Mouse (Mus musculus): ENCODE data around the gene Cep112. TPM values are rescaled to one million over a fixed set of nuclear protein-coding genes. Genes with fewer than 3 reads are reported as not detected.

The Cep112 gene
- polyA plus RNA-seq, 2 experiments from 2014 or later: 4.5 to 5.8 TPM

GRCm38 (mm10) chr11:108449811-108450210 lies 24.8 kb downstream of the Cep112 start:
- ATAC-seq: no peak

- no peak for ATAC-seq
These were observed 34.6 kb downstream of the Cep112 start for GRCm38 (mm10) chr11:108459599-108459998.

- ATAC-seq: no peak
These were observed 39.1 kb downstream of the Cep112 start for GRCm38 (mm10) chr11:108464138-108464537.

- no peak for ATAC-seq
These were observed 39.8 kb downstream of the Cep112 start for GRCm38 (mm10) chr11:108464715-108465301.

GRCm38 (mm10) chr11:108475738-108476137 lies 50.7 kb downstream of the Cep112 start:
- no peak for ATAC-seq

DNA sequence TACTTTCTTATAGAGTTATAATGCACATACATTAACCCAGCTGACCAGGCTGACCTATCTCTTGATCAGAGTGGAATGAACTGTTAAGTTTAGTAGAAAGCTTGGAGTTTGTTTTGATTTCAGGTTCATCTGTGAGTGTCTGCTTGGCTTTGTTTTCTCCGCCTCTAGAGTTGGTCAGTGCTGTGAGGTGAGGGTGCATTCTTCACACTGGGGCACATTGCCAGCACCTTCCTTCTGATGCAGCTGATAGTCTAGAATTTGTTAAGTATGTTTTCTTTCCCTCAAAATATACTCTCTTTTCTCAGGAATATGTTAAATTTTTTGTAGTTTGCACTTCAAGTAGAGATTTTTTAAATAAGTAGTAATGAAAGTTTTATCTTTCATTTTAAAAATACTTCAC lies 51.2 kb downstream of the Cep112 start:
- ATAC-seq: no peak

GRCm38 (mm10) chr11:108483976-108484375 lies 59.0 kb downstream of the Cep112 start:
- no peak for ATAC-seq

DNA sequence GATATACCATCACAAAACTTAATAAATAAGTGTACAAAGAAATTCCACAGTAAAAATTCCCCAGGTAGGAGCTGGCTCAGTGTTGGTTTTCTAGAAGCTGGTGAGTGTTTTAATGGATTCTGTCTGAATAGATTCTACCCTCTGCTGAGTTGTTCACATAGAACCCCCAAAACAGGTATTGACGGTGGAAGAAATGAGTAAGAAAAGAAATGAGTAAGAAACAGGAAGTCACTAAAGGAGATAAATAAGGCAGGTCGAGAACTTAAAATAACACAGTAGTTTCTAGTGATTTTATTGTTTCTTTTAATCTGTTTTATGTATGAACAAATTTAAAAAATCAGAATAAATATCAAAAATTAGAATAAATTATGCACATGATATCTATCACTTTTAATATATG lies 63.3 kb downstream of the Cep112 start:
- peak; percentile 49 for ATAC-seq

- ATAC-seq: no peak
These were observed 64.9 kb downstream of the Cep112 start for GRCm38 (mm10) chr11:108489863-108490262.

DNA sequence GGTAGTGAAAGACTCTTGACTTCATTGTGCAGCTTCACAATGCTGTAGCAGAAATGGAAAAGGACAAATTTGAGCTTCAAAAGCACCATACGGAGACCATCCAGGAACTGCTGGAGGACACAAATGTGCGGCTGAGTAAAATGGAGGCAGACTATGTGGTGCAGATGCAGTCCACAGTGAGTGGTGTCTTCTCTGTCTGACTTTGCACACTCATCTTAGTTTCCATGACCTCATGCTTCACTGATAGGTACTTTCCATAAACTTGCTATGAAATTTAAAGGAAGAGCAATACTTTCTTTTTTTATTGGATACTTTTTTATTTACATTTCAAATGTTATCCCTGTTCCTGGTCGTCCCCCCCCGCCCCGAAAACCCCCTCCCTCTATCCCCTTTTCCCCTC lies 83.2 kb downstream of the Cep112 start:
- ATAC-seq: no peak

DNA sequence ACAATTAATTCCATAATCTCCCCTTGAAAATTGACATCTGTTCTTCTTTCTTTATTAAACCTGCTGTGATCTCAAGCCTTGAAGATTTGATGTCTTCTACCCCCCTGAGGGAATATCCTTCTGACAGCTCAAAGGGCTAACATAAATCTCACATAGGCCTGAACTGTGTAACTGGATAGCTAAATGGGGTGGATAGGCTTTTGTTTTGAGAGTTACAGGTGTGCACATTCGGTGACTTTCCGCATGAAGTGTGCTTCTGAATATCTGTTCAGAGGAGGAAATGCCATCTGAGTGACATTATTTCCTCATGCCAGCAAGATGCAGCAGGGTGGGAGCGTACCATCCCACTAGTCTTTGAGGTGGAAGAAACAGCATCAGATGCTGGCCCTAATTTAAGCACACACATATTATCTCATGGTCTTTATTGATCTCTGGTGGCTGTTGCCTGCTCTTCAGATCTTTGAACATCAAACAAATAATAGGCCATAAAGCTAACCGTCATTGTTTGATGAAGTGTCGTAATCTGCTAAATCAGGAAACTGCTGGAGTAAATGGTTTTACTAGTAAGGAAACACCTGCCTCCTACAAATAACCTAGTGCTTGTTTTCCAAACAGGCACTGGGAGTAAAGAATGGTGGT lies 102.9 kb downstream of the Cep112 start:
- ATAC-seq: no peak

DNA sequence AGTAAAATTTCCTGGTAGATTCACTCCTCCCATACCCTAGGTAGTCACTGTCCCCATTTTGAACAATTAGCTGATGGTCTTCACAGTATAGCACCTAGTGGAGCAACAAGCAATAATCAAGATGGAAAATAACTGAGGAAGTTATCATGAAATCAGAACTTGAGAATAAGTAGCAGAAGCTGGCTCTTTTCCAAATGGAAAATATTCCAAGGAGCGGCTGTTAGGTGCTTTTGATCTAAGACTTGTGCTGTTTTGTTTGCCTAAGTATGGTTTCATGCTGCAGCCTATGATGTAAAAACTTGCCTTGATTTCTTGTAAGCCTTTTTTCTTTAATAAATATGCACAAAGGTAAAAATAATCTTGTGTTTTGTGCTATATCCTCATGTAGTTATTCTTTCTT lies 107.9 kb downstream of the Cep112 start:
- no peak for ATAC-seq

DNA sequence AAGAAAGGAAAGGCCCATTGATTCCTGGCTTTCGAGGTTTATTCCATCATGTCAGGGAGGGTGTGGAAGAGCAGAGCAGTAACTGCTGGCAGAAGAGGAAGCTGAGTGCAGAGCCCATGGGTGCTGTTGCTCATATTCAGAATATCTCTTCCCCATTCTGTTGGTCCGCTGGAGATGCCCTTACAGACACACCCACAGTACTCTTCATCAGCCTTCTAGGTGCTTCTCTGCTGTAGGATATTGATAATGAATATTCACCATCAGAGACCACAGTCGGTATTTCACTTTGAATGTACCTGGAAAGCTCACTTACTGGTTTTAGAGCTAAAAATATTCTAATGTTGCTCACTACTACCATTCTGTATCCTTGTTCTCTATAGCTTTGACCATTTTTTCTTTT lies 109.0 kb downstream of the Cep112 start:
- no peak for ATAC-seq

- no peak for ATAC-seq
These were observed 128.1 kb downstream of the Cep112 start for GRCm38 (mm10) chr11:108552997-108553622.

GRCm38 (mm10) chr11:108553881-108554280 lies 128.9 kb downstream of the Cep112 start:
- ATAC-seq: no peak

- ATAC-seq: no peak
These were observed 133.6 kb downstream of the Cep112 start for GRCm38 (mm10) chr11:108558544-108558943.

- ATAC-seq: no peak
These were observed 134.5 kb downstream of the Cep112 start for GRCm38 (mm10) chr11:108559506-108559905.

DNA sequence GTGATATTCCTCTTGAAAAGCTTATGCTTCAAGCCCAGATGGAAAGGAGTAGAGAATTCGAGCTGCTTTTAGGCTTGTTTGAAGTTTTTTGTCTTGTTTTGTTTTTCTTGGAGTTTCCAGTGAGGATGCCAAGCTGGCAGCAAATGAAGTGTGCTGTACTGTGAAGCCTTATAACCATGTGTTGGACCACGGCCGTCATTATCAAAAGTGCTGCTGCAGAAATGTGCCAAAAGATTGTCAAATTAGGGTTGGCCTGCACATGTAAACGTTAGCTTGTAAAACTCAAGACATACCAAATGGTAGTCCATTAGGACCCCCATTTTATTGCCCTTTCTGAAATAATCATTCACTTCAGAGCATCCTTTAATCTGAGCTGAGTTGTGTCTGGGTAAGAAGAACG lies 137.1 kb downstream of the Cep112 start:
- ATAC-seq: no peak

DNA sequence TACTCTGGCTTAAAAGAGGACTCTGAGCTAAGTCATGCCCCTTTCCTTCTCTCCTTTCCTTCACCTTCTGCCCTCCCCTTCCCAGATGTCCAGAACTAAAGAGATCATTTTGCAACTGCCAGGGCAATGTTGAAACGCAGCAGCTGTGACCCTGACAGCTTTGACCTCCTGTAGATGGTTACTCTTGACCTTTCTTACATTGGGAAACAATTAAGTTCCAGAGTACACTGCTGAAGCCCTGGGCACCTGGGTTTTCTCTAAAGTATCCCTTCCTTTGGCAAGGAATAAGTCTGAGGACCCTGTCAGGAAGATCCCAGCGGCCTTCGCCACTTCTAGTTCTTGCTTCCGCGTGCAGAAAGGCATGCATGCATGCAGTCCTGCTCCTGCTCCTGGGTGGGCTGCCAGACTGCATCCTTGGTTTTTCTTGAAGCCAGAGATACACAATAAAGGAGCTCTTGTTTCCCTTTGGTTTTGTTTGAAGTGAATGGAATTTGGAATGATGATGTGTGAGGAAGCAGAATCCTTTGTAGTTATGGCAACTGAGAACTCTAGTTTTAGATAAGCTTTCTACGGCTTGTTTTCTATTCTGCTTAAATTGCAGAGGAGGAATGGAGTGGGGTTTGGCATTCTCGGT lies 161.7 kb downstream of the Cep112 start:
- ATAC-seq: no peak

DNA sequence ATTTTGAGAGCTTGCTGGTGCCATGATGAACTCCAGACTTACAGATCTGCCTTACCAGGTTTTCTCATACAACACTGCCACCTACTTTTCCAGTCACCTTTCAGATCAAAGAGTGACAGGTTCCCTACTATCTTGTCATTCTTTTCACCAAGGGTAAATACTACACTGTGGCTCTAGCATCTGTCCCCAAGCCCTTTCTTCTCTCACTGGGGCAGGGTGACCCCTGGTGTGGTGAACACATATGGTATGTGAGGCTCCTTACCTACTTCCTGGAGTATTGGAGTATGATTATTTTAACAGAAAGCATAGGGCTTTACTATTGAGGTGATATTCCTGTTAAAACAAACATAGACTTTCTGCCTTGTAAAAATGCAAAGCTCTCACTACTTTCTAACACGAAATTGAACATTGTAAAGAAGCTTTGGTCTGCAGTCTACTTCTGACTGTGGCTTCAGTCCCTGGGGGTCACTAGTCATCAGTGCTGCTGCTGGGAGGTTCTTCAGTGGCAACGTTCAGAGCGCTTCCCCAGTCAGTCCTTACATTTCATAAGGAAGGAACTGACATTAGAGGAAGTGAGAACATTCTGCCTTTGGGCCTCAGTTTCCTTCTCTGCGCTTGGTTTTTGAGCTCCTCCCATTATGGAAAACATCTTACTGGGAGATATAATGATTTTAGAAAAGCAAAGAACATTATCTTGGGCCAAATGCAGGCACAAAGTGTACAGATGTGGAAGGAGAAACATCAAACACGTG lies 168.4 kb downstream of the Cep112 start:
- no peak for ATAC-seq

DNA sequence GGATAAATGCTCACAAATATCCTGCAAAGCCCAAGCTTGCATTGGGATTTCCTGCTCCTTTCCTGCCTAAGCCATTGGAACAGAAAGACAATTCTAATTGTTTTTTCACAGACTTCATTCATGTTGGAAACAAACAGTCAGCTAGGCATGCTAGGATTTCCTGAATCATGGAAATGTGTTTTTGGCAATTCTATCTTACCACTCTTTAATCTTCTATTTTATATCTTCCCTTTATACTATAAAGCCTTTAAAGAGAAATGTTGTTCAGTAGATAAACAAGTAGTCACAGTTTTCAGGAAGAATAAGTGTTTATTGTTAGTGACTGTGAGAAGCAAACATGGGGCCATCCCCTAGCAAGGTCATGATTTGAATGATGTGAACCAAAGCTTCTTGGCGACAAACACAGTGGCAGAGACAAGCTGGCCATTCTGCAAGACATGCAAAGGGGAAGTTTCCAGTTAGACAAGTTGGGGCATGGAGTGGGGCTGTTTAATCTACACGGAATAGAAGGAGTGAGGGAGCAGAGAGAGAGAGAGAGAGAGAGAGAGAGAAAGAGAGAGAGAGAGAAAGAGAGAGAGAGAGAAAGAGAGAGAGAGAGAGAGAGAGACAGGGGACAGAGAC lies 169.1 kb downstream of the Cep112 start:
- ATAC-seq: no peak

GRCm38 (mm10) chr11:108605301-108605700 lies 180.3 kb downstream of the Cep112 start:
- no peak for ATAC-seq

- no peak for ATAC-seq
These were observed 181.0 kb downstream of the Cep112 start for GRCm38 (mm10) chr11:108606036-108606435.
